Mouse (Mus musculus): ENCODE measurements around the gene 4933406M09Rik. TPM values are rescaled to one million over a fixed set of nuclear protein-coding genes. Genes with fewer than 3 reads are reported as not detected.

Gene 4933406M09Rik
- polyA plus RNA-seq (2015; fragmentation: Illumina TruSeq; extraction: RNeasy Lipid Tissue Mini Kit (QIAGEN cat#74804); ENCODE audit: insufficient read depth, low replicate concordance) = not detected

GRCm38 (mm10) chr1:134385666-134386065 lies at the start of gene 4933406M09Rik:
TSS of gene 4933406M09Rik (plus strand) at chr1:134385940.

GRCm38 (mm10) chr1:134361857-134362212 lies 23.9 kb upstream of the 4933406M09Rik start, which contains the start of gene Tmem183a:
TSS of gene Tmem183a (minus strand) at chr1:134361979.

GRCm38 (mm10) chr1:134405509-134406413 lies 20.0 kb downstream of the 4933406M09Rik start, which contains the start of gene Cyb5r1:
TSS of gene Cyb5r1 (plus strand) at chr1:134405559.

GRCm38 (mm10) chr1:134415168-134415831 lies 29.6 kb downstream of the 4933406M09Rik start, which contains the start of gene Adipor1:
TSS of gene Adipor1 (plus strand) at chr1:134415378.

Other genes starting within 250 kb of the 4933406M09Rik start
- 2.8 TPM for gene Chil1, start 203.8 kb upstream of the 4933406M09Rik start, polyA plus RNA-seq (2015; fragmentation: Illumina TruSeq; extraction: RNeasy Lipid Tissue Mini Kit (QIAGEN cat#74804); ENCODE audit: insufficient read depth, low replicate concordance)
- not detected for gene Mybph, start 192.5 kb upstream of the 4933406M09Rik start, polyA plus RNA-seq (2015; fragmentation: Illumina TruSeq; extraction: RNeasy Lipid Tissue Mini Kit (QIAGEN cat#74804); ENCODE audit: insufficient read depth, low replicate concordance)
- not detected for gene Adora1, start 150.5 kb upstream of the 4933406M09Rik start, polyA plus RNA-seq (2015; fragmentation: Illumina TruSeq; extraction: RNeasy Lipid Tissue Mini Kit (QIAGEN cat#74804); ENCODE audit: insufficient read depth, low replicate concordance)
- gene Myog, start 96.0 kb upstream of the 4933406M09Rik start, polyA plus RNA-seq (2015; fragmentation: Illumina TruSeq; extraction: RNeasy Lipid Tissue Mini Kit (QIAGEN cat#74804); ENCODE audit: insufficient read depth, low replicate concordance) = not detected
- gene Ppfia4, start 53.0 kb upstream of the 4933406M09Rik start, polyA plus RNA-seq (2015; fragmentation: Illumina TruSeq; extraction: RNeasy Lipid Tissue Mini Kit (QIAGEN cat#74804); ENCODE audit: insufficient read depth, low replicate concordance) = 20.4 TPM
- gene Tmem183a, start 24.0 kb upstream of the 4933406M09Rik start, polyA plus RNA-seq (2015; fragmentation: Illumina TruSeq; extraction: RNeasy Lipid Tissue Mini Kit (QIAGEN cat#74804); ENCODE audit: insufficient read depth, low replicate concordance) = 56.0 TPM
- 38.5 TPM for gene Cyb5r1, start 19.6 kb downstream of the 4933406M09Rik start, polyA plus RNA-seq (2015; fragmentation: Illumina TruSeq; extraction: RNeasy Lipid Tissue Mini Kit (QIAGEN cat#74804); ENCODE audit: insufficient read depth, low replicate concordance)
- 76.8 TPM for gene Adipor1, start 29.4 kb downstream of the 4933406M09Rik start, polyA plus RNA-seq (2015; fragmentation: Illumina TruSeq; extraction: RNeasy Lipid Tissue Mini Kit (QIAGEN cat#74804); ENCODE audit: insufficient read depth, low replicate concordance)
- gene Klhl12, start 69.6 kb downstream of the 4933406M09Rik start, polyA plus RNA-seq (2015; fragmentation: Illumina TruSeq; extraction: RNeasy Lipid Tissue Mini Kit (QIAGEN cat#74804); ENCODE audit: insufficient read depth, low replicate concordance) = 26.8 TPM
- 32.5 TPM for gene Rabif, start 108.7 kb downstream of the 4933406M09Rik start, polyA plus RNA-seq (2015; fragmentation: Illumina TruSeq; extraction: RNeasy Lipid Tissue Mini Kit (QIAGEN cat#74804); ENCODE audit: insufficient read depth, low replicate concordance)
- gene Mgat4e, start 163.7 kb downstream of the 4933406M09Rik start, polyA plus RNA-seq (2015; fragmentation: Illumina TruSeq; extraction: RNeasy Lipid Tissue Mini Kit (QIAGEN cat#74804); ENCODE audit: insufficient read depth, low replicate concordance) = not detected
- 18.1 TPM for gene Kdm5b, start 174.2 kb downstream of the 4933406M09Rik start, polyA plus RNA-seq (2015; fragmentation: Illumina TruSeq; extraction: RNeasy Lipid Tissue Mini Kit (QIAGEN cat#74804); ENCODE audit: insufficient read depth, low replicate concordance)

Data from spleen, adult 10 weeks (tissue).